Mouse (Mus musculus) stomach, postnatal 0 days (tissue): ENCODE data around the gene Foxk1.

Experiments
- CTCF ChIP-seq: IDR thresholded peaks from 2 replicates; pipeline ENCODE4 v1.5.1; 2016; ENCODE audit warnings: antibody characterized with exemption, low read depth, mild to moderate bottlenecking, moderate library complexity
- EP300 ChIP-seq: optimal IDR thresholded peaks from 2 replicates; pipeline ENCODE3; 2016; ENCODE audit warnings: antibody characterized with exemption

- TF ChIP-seq EP300 (no peak), CTCF (no peak)
Measured at GRCm38 (mm10) chr5:142450846-142451245, 49.5 kb downstream of the Foxk1 start.
